Mouse (Mus musculus) heart, embryonic 16.5 days (tissue): ENCODE measurements at regions not wholly inside any gene's neighbourhood (a gene's known extent, or its start where the extent isn't known, plus 50 kb on each side); places are given as distances from the start of the nearest gene placed in this dataset.

ENCODE experiments used
- ATAC-seq: fragments of 200-750 bp; cut with Nextera tagmentation; replicated peaks from 2 replicates; pipeline ENCODE4 v1.8.0; 2017; ENCODE audit warnings: moderate number of reproducible peaks; ENCODE audit not compliant: insufficient read depth, low FRiP score; ENCODE audit errors: extremely low read depth
- H3K27ac ChIP-seq: fragments of 300-500 bp; sonication (generic); 2 replicates; pipeline ENCODE4 v1.5.1; 2014; ENCODE audit warnings: mild to moderate bottlenecking, low read length, control low read depth, moderate library complexity
- H3K27me3 ChIP-seq: fragments of 300-500 bp; sonication (generic); 2 replicates; pipeline ENCODE4 v1.6.1; 2014; ENCODE audit warnings: low read length, mixed read lengths; ENCODE audit not compliant: control insufficient read depth, insufficient read depth
- H3K36me3 ChIP-seq: fragments of 300-500 bp; sonication (generic); 2 replicates; pipeline ENCODE4 v1.6.1; 2014; ENCODE audit not compliant: control insufficient read depth, insufficient read depth
- H3K4me1 ChIP-seq: fragments of 300-500 bp; sonication (generic); 2 replicates; pipeline ENCODE4 v1.6.1; 2014; ENCODE audit warnings: low read length, mixed read lengths; ENCODE audit not compliant: control insufficient read depth, insufficient read depth
- H3K4me2 ChIP-seq: fragments of 300-500 bp; sonication (generic); 2 replicates; pipeline ENCODE4 v1.6.1; 2014; ENCODE audit warnings: low read depth, mild to moderate bottlenecking, control low read depth, low read length
- H3K4me3 ChIP-seq: fragments of 300-500 bp; sonication (generic); 2 replicates; pipeline ENCODE4 v1.5.1; 2014; ENCODE audit warnings: mild to moderate bottlenecking, control low read depth, low read length
- H3K9ac ChIP-seq: fragments of 300-500 bp; sonication (generic); 2 replicates; pipeline ENCODE4 v1.6.1; 2014; ENCODE audit warnings: low read length, control low read depth
- H3K9me3 ChIP-seq: fragments of 300-500 bp; sonication (generic); replicated peaks from 2 replicates; pipeline ENCODE4 v1.6.1; 2016; ENCODE audit warnings: low read length; ENCODE audit not compliant: control insufficient read depth
- WGBS: fragments of 180-500 bp; shearing (Covaris S2); extraction: QIAGEN DNeasy Blood & Tissue Kit; methylation state at CpG from one replicate; pipeline ENCODE4 v1.1.7; 2014; 5-methylcytosine and 5-hydroxymethylcytosine counted together

DNA sequence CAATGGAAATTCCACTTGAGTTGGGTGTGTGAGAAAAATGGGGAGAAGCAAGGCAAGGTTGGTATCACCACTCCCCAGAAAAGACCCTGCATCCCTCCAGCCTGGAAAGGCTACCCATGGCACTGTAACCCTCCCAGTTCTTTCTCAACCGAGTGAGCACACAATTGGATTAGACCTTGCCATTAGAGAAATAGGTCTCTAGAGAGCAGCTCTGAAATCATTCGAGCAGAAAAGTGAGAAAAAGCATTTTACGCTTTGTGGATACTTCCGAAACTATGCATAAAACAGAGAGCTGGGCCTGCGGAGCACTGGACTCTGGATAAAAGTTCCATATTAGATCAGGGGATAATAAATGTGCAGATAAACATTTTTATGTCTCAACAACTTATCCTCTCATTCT is 264.6 kb upstream of the Map3k7 start:
- H3K9me3 ChIP-seq: no peaks in the 10 kb centered on the region

DNA sequence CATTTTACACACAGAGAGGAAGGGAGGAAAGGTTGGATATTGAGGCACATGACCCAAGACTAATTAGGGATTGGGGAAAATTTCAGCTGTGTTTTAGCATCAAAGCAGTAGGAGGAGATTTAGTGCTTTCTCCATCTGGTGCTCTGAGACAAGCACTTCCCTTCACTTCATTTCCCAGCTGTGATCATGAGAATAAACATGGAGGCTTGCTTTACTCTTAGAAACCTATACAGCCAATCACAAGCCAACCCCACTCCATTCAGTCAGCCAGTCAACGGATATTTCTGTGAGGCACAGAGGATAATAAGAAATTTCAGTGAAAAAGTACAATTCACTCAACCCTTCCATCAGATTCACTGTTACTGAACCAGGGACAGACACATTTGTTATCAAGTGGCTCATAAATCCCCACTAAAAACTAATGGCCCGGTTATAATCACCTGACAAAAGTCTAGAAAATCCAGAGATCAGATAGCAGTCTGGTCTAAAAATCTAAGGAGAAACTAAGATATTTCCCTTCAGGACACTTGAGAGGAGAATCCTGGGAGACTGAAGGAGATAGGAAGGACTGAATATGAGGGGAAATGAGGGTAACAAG is 249.7 kb upstream of the Map3k7 start:
- H3K4me2 ChIP-seq: no peak overlapping the region
- no peak overlapping the region for H3K9ac ChIP-seq
- no peaks in the 10 kb centered on the region for H3K36me3 ChIP-seq
- no peaks in the 10 kb centered on the region for H3K9me3 ChIP-seq
- WGBS: 83% methylated on average over 2 of the region's 2 CpGs
- no peaks in the 10 kb centered on the region for H3K27me3 ChIP-seq
- no peak for ATAC-seq
- no peak overlapping the region for H3K4me3 ChIP-seq
- no peaks in the 10 kb centered on the region for H3K4me1 ChIP-seq
- no peak overlapping the region for H3K27ac ChIP-seq

More for the DNA sequence above, 264.6 kb upstream of the Map3k7 start:
- H3K4me2 ChIP-seq: no peak overlapping the region
- H3K9ac ChIP-seq: no peak overlapping the region
- no peak for ATAC-seq
- H3K4me3 ChIP-seq: no peak overlapping the region
- H3K36me3 ChIP-seq: no peaks in the 10 kb centered on the region
- H3K4me1 ChIP-seq: no peaks in the 10 kb centered on the region
- H3K27ac ChIP-seq: no peak overlapping the region
- no peaks in the 10 kb centered on the region for H3K27me3 ChIP-seq
- WGBS: 82% methylated on average over 5 of the region's 5 CpGs

DNA sequence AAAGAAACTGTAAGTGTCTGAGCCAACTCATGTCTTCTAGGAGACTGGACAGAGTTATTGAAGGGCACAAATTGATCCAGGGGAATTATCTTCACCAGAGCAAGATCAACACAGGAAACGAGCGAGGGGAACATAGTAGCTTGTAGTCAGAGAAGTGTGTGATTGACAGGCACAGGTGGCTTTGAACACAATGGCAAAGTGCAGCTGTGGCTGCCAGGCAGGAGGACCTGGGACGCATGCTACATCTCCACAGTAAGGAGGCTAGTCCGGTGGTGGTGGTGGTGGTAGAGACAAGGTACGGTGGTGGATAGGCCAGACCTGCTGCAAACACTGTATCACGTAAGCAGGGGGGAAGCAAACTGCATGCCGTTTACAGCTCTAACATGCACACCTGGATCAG is 240.4 kb upstream of the Map3k7 start:
- Histone ChIP-seq H3K4me2 (no peak overlapping the region), H3K4me3 (no peak overlapping the region), H3K9me3 (no peaks in the 10 kb centered on the region), H3K36me3 (no peaks in the 10 kb centered on the region), H3K9ac (no peak overlapping the region), H3K27ac (no peak overlapping the region), H3K4me1 (no peaks in the 10 kb centered on the region), H3K27me3 (no peaks in the 10 kb centered on the region)
- whole genome bisulfite sequencing: 68% methylated on average over 7 of the region's 7 CpGs
- ATAC-seq: no peak

DNA sequence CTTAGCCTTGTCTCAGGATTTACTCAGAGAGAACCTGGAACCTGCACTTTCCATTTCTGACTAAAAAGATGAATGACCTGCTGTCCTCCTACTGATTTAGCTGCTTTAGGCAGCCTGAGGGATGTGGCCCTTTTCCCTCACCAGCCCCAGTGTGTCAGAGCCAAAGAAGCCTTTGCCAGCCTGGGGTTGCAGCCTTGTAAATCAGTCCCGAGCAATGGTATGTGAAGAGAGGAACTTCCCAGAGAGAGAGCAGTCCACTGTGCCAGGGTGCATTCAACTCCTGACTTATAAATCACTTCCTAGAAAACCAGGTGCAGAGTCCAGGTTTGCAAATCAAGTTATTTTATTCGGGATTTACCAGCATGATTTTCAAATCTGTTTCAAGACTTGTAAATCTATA is 239.5 kb upstream of the Map3k7 start:
- Histone ChIP-seq H3K27me3 (no peaks in the 10 kb centered on the region), H3K27ac (no peak overlapping the region), H3K36me3 (no peaks in the 10 kb centered on the region), H3K4me3 (no peak overlapping the region), H3K9me3 (no peaks in the 10 kb centered on the region), H3K4me1 (no peaks in the 10 kb centered on the region), H3K4me2 (no peak overlapping the region), H3K9ac (no peak overlapping the region)
- WGBS: 55% methylated on average over 2 of the region's 2 CpGs
- ATAC-seq: no peak

DNA sequence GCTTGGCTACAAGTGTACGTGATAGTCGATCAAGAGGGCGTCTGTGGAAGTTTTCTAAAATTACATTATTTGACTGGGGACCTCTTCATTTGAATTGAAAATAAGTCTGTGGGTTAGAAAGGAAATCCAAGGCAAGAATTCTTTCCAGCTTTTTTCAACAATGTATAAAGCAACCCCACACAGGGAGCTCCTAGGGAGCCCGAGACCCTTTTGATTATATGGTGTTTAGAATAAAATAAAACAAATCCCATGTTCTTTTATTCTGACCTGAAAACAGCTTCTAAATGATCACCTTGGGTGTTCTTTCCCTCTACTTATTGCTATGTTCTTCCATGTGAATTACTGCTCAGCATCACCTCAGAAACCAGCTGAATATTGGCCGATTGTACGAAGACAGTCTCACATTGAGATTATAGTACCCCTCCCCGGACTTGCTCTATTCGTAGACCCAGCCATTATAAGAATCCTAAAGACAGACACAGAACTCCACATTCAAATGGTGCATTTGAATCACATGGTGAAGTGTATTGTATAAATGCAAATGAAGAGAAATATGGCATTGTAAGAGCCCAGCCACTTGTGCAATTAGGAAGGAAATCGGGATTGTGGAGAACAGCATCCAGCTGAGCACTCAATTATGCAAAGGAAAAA is 236.3 kb upstream of the Map3k7 start:
- Histone ChIP-seq H3K4me1 (no peaks in the 10 kb centered on the region), H3K9me3 (no peaks in the 10 kb centered on the region), H3K9ac (no peak overlapping the region), H3K27me3 (no peaks in the 10 kb centered on the region), H3K27ac (no peak overlapping the region), H3K36me3 (no peaks in the 10 kb centered on the region), H3K4me3 (no peak overlapping the region), H3K4me2 (no peak overlapping the region)
- 88% methylated on average over 9 of the region's 9 CpGs for WGBS
- no peak for ATAC-seq

DNA sequence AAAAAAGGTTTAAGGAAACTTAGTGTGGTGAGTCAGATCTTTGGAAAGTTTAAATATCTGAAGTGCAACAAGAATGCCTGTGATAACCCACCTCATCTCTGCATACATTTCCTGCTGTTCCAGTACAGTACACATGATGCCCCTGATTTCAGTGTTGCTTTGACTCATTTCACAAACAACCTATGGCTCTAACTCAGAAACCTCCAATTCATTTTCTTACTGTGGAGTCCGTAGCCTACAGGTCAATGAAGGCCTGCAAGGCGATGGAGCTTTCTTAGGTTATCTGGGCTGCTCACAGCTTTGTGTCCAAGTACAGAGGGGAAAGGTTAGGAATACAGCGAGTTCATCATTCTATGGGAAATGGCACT is 235.8 kb upstream of the Map3k7 start:
- ATAC-seq: no peak
- H3K4me2 ChIP-seq: no peak overlapping the region
- H3K27me3 ChIP-seq: no peaks in the 10 kb centered on the region
- no peaks in the 10 kb centered on the region for H3K36me3 ChIP-seq
- no peak overlapping the region for H3K9ac ChIP-seq
- H3K27ac ChIP-seq: no peak overlapping the region
- no peak overlapping the region for H3K4me3 ChIP-seq
- WGBS: 89% methylated on average over 3 of the region's 3 CpGs
- no peaks in the 10 kb centered on the region for H3K9me3 ChIP-seq
- H3K4me1 ChIP-seq: no peaks in the 10 kb centered on the region

DNA sequence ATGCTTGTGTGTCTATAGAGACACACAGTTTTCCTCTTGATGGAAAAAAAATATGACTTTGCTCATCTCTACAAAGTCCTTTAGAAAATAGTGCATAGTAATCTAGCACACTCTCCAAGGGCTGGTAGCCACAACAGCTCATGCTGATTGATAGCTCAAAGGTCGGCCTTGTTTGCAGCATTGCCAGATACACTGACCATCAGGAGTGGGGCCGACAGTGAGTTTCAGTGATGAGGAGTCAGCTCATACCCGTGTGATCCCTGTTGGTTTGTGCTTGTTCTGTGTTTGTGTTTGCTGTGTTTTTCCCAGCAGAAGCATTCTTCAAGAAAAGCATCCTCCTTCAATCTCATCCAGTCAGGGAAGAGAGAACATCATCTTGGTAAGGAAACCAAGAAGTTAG is 220.1 kb upstream of the Map3k7 start:
- 66% methylated on average over 3 of the region's 3 CpGs for WGBS
- H3K27ac ChIP-seq: no peak overlapping the region
- no peak overlapping the region for H3K9ac ChIP-seq
- no peaks in the 10 kb centered on the region for H3K4me1 ChIP-seq
- no peak overlapping the region for H3K4me3 ChIP-seq
- H3K36me3 ChIP-seq: no peaks in the 10 kb centered on the region
- H3K9me3 ChIP-seq: no peaks in the 10 kb centered on the region
- ATAC-seq: no peak
- H3K4me2 ChIP-seq: no peak overlapping the region
- H3K27me3 ChIP-seq: no peaks in the 10 kb centered on the region

DNA sequence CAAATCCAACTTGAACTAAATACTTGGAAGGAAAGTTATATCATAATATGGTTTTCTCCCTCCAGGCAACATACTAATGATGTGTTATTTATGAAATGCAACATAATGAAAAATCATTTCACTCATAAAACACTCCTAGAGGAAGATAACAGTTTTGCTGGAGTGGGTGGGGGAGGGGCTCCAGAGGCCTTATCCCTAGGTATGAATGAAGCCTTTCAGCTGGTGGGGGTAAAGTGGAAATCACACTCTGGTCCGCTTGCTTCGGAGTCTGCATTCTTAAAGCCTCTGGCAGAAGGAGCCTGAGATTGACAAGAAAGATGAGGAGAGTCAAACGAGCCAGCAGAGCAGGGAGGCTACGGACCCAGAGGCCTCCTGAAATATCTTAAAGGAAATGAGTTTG is 219.5 kb upstream of the Map3k7 start:
- ATAC-seq: no peak
- Histone ChIP-seq H3K4me1 (no peaks in the 10 kb centered on the region), H3K4me3 (no peak overlapping the region), H3K27me3 (no peaks in the 10 kb centered on the region), H3K27ac (no peak overlapping the region), H3K4me2 (no peak overlapping the region), H3K9me3 (no peaks in the 10 kb centered on the region), H3K36me3 (no peaks in the 10 kb centered on the region), H3K9ac (no peak overlapping the region)
- WGBS: 44% methylated on average over 4 of the region's 4 CpGs

DNA sequence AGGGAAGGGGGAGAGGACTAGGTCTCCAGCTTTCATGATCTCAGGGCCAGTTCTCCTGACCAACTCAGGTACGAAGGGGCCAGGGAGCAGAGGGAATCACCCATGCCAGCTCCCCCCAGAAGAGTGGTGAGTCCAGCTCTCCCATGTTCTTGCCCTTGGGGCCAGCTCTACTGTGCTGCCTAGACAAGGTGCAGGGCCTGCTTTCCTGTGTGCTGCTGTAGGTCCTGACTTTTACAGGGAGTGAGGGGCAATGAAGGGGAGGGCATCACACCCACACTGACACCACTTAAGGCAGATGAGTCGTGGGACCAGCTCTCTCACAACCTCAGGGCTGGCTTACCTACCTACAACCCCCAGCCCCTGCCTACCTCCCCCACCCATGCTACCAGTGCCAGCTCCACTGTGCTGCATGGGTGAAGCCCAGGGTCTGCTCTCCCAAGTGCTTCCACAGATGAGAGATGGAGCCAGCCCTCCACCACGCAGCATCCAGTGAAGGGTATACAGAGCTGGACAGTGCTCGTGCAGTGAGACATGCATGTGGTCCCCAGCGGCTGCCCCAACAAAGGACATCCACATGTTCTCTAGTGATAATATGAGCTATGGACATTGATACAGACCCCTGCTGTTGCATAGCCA is 210.1 kb upstream of the Map3k7 start:
- Histone ChIP-seq H3K4me1 (no peaks in the 10 kb centered on the region), H3K9me3 (no peaks in the 10 kb centered on the region), H3K27ac (no peak overlapping the region), H3K27me3 (no peaks in the 10 kb centered on the region), H3K36me3 (no peaks in the 10 kb centered on the region), H3K4me3 (no peak overlapping the region), H3K4me2 (no peak overlapping the region), H3K9ac (no peak overlapping the region)
- 80% methylated on average over 5 of the region's 5 CpGs for WGBS
- ATAC-seq: no peak
